Mouse (Mus musculus) gastrocnemius, postnatal 36 days (tissue): ENCODE results near the gene Ccdc78. TPM values are rescaled to one million over a fixed set of nuclear protein-coding genes. Genes with fewer than 3 reads are reported as not detected.
"Not testable (repeated sequence)": the region's sequence is repeated elsewhere in the genome, so short reads cannot be mapped to it uniquely, and the experiment has no call there.

Source experiments
- DNase-seq, 2 experiments: peaks; one replicate each; pipeline ENCODE4 v3.0.0; 2022
- intact Hi-C: fragments of 180-260 bp; cut with DNase I; formaldehyde crosslinking; loops from one replicate; pipeline ENCODE4 v1.15.1; 2025
- total RNA-seq, 2 experiments: library from RNA; stranded (reverse); gene quantifications; 2 replicates each; pipeline ENCODE4 v1.2.3; 2021

Gene Ccdc78
- total RNA-seq, 2 experiments from 2014 or later = not detected

DNA sequence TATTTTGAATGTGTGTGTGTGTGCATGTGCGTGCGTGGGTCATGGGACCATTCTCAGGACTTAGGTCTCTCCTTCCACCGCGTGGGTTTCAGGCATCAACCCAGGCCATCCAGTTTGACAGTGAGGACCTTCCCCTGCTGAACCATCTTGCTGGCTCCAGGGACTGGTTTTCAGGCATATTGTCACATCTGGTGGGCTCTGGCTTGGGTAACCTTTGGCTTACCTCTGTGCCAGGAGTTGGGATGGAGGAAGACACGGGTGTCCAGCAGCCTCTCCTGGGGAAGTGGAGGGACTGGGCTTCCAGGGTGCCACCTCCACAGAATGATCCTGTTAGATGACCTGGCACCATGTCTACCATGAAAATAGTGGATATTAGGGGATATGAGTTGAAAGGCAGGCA is 8.4 kb upstream of the Ccdc78 start:
- intact Hi-C loops = no loop called here
- no peak for DNase-seq

DNA sequence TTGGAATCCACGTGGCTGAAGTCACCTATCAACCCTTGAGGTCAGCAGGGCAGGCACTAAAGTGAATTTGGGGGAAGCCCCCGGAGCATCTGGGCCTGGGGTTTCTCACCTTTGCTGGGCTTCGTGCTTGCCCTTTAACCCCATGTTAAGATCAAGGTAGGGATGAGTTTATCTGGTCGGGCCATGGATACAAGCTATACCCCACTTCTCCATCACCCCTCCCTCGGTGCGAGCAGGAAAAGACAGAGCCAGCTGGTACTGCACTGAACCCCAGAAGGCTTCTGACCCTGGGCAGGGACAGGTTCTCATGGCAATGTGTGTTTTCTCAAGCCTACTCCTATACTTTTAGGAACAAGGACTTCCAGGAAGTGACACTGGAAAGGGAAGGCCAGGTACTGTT is 5.0 kb upstream of the Ccdc78 start:
- DNase-seq = no peak
- intact Hi-C loops = no loop called here

DNA sequence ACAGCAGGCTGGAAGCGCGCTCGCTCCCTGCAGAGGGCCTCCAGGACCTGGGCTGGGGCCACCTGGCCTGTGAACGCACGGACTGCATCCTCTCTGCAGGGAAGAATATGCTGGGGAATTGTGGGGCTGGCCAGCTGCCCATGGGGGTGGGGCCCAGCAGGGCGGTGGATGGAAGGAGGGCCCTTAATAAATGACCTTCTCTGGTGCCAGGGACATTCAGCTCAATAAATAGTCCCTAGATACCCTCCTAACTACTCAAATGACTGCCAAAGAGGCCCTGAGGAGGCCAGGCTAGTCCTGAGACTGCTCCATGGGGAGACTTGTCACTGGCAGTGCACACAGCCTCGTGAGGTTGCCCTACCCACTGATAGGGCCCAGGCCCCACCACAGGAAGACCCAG is 3.3 kb upstream of the Ccdc78 start:
- intact Hi-C loops = no loop called here
- no peak for DNase-seq

DNA sequence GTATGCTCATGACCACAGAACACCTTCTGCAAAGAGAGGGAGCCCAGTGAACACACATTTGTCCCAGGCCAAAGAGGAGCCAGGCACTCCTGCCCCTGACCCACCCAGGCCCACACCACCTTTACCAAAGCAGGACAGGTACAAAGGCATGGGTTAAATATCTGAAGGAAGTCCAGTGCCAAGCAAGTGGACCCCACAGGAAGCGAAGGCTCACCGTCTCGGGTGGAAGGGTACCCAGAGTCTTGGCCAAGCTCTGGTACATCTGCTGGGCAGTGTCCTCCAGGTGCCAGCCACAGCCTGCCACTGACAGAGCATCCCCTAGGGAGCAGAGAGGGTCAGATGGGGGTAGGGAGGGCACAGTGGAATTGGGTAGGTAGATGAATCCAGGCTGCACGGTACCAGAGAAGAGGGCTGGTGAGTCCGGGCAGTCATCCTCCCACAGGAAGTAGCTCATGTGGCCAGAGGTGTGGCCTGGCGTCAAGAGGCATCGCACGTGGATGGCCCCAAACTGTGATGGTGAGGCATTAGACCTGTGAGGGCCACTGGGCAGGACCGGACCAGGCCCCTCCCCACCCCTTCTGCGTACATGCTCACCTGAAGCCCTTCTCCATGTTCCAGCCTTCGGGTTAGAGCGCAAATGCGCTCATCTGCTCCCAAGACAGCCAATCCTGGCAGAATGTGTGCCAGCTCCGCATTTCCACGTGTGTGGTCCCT is 2.4 kb upstream of the Ccdc78 start:
- DNase-seq = no peak
- intact Hi-C loops = no loop called here

DNA sequence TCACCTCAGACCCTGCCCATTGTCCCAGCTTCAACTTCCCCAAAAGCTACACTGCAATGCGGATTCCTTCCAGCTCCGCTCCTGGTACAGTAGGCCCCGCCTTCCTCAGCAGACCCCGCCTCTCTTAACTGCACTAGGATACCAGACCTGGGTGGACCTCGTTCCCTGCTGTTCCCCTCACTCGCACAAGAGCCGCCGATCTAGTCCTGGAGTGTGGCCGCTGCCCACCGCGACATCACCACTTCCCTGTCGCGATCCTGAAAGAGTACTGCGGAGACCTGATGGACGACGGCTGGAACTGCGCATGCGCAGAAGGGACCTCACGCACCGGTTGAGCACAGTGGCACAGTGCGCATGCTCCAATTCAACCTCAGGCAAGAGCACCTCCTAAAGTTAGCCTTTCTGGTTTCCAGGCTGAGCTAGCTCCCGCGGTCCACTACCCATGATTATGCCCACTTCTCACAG is 1.1 kb upstream of the Ccdc78 start, which contains the start of gene Haghl:
TSS of gene Haghl (minus strand) at position 393 of the 465 bp plus-strand sequence.
- peak; percentile 92 to 97 for DNase-seq
- intact Hi-C loops = no loop called here

DNA sequence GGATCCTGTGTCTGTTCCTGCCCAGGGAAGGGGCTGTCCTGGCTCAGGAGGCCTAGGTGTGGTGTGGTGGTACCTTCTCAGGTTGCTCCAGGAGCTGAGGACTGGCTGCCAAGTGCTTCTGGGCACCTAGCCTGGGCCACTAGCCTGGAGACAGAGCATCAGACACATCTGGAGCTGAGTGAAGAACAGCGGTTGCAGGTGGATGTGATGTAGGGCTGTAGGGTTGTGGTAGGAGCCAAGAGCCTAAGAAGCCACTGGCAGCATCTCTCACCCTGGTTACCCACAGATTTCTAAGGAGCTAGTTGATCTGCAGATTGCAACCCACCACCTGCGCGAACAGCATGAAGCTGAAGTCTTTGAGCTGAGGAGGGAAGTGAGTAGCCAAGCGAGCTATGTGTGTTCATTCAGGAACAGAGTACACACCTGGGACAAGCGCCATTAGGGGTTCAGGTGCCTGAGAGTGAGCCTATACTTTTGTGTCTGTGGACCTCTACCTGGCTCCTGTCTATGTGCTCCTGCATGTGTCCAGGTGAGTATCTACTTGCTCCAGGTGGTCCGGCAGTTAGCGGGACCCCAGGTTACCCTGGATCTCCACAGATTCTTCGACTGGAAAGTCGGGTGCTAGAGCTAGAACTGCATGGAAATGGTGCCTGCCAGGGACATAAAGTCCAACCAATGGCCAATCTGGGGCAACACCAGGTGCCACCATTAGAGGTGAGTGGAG is 563 bp downstream of the Ccdc78 start:
- no peak for DNase-seq
- intact Hi-C loops = no loop called here

DNA sequence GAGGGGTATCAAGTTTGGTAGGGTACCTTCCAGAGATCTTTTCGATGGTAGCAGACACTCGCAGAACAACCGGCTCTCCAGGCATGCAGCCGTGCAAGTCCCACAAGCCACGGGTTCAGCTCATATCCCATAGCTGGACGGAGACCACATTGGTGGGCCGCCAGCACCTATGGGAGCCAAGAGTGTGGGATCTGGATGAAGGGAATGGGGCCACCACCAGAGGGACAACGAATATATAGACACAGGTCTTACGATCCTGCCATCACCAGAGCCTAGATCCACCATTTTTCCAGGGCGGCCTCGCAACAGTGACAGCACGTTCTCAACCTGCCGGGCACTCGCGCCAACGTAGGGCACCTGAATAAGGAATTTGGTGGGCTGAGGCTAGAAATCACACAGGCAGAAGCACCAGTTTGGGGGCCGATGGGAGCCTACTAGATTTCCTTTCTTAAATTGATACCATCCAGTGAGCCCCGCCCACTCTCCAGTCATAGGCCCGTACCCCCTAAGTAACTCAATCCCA is 5.0 kb downstream of the Ccdc78 start:
- DNase-seq = no peak
- intact Hi-C loops = no loop called here

DNA sequence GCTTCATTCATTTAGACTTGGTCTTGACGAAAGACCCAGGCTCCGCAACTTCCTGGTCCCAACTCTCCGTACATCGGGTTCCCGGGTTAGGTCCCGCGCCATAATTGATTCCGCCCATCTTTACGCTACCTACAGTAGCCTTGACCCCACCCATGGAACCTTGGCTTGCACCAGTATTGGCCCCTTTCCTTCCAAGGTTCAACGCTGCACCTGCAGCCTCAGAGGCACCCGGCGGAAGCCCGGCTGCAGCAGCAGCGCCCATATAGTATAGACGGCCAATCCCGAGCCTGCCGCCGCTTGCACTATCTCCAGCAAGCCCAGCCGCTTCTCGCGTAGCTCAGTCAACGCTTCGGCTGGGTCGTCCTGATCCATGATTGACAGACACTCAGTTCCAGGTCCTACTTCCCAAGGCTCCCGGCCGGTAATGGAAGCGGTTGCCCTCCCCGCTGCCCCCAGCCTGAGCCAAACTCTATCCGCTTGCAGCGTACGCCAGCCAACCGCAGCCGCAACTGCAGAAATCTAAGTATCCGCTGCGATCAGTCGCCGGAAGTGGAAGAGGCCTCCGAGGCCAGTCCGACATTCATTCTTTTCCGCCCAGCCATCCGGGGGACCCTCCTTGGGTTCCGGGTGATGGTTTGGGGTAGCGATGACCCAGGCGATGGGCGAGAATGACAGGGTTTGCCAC is 5.6 kb downstream of the Ccdc78 start:
- intact Hi-C loops = no loop called here
- peak; percentile 77 to 88 for DNase-seq

DNA sequence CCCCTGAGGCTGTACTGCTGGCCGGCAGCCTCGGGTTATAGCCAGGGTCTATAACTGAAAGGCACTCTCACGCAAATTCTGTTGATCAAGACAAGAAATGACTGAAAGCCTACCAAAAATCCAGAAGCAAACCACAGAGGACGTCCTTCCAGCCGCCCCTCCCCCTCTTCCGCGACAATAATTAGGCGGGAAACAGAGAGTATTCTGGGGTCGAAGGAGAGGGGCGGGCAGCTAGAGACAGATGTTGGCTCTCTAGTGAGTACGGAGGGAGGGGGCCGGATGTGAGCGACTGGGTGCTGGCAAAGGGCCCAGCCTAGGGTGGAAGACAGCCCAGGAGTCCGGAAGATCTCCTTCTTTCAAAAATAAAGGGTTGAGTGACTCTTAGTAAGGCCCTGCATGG is 6.2 kb downstream of the Ccdc78 start, which contains the start of gene Fam173a:
TSS of gene Fam173a (minus strand) at position 287 of the 400 bp plus-strand sequence.
- intact Hi-C loops = no loop called here

DNA sequence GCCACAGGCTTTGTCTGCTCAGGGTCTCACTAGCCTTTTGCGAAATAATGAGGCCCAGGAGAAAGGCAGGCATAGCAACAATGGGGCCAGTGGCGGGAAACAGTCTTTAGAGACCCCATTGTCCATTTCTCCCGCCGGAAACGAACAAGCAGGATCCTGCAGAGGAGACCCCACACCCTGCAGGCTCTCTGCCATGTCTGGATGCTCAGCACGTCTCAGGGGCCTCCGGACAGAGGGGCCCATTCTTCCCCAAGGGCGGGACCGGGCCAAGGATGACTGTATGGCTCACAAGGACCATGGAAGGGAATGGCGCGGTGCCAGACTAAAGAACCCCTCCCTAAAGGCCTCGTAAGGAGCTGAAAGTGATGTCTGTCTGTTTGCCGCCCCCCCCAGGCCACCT is 7.8 kb downstream of the Ccdc78 start:
- no peak for DNase-seq
- intact Hi-C loops = no loop called here

More for the DNA sequence above, 6.2 kb downstream of the Ccdc78 start, which contains the start of gene Fam173a:
- peak in 1 of 2 experiments; percentile 66 for DNase-seq

DNA sequence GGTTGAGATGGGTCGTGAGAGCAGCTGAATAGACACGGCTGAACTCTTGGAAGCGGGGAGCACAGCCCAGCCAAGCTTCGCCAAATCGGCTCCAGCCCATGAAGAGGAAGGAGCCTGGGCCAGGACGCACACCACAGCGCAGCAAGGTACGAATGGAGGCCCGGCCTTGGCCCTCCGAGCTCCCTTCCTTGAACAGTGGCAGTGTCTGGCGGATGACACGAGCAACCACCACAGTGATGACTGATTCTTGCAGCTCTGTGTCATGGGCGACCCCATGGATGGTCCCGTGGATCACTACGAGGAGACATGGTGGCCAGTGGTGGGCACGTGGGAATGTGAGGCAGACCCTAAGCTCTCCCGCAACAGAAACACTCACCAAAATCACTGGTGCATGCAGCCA is 8.6 kb downstream of the Ccdc78 start:
- DNase-seq = no peak
- intact Hi-C loops = no loop called here

DNA sequence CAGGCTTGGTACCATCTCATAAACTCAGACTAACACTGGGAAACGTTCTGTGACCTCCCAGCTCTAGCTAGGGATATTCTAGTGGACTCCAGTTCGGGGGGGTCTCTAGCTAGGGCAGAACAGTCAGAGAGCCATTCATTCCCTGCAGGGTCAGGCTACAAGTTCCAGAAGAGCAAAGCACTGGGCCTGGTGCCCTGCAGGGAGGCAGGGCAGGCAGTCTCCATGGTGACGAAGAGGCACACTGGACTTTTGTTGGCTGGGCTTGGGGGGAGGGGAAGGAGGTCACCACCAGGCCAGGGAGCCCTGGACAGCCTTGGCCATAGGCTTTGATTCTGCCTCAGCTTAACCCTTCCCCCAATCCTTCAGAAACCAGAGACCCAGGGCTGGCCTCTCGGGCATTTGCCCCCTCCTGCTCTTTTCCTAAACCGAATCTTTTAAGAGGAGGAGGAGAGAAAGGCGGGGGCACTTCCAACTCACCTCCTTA is 9.3 kb downstream of the Ccdc78 start, which contains the start of gene AC134908.4:
TSS of gene AC134908.4 (minus strand) at position 51 of the 484 bp plus-strand sequence.
- intact Hi-C loops = loop anchor here (2.0 kb wide), 1 partner anchor 21 kb away; no protein-coding TSS in a partner anchor
- DNase-seq = no peak

DNA sequence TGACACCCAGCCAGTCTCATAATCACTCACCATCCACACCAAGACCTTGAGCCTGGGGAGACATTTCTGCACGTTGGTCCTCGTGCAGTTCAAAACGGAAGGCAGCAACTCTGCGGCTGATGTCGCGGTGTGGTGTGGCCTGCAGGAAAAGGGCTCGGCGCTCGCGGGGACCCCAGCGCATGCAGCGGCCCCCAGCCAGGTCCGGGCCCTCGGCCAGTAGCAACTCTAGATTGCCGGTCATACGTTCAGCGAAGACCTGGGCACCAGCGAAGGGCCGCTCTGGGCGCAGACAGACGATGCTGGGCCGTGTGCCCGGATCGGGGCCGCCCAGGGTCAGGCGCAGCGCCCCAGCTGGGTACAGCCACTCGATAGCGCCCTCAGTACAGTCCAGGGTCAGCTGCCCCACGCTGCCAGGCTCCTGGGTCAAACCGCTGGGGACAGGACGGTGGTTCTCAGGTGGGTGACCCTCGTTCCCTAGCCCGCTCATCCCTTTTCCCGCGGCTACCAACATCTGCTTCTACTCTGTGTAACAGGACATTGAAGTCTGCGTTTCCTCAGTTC is 9.9 kb downstream of the Ccdc78 start:
- intact Hi-C loops = loop anchor here (2.0 kb wide), 1 partner anchor 21 kb away; no protein-coding TSS in a partner anchor
- peak; percentile 50 to 56 for DNase-seq

DNA sequence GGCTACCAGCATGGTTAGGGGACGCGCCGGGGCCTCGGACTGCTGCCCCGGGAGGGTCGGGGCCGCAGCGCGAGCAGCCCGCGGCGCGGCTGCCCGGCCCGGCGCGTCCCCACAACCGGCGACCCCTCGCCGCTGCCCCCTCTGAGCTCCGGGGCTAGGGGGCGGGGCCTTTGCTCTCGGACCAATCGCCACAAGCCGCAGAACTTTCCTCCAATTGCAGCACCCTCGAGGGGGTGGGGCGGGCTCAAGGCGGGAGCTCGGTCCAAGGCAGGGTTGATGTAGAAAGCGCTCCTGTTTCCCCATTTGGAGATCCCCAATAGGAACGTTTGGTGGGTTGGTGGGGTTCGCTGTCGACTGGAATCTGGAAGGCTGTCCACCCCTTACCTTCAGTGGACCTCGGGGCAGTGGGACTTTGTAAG is 10.6 kb downstream of the Ccdc78 start, which contains the start of gene Metrn:
TSS of gene Metrn (minus strand) at position 186 of the 419 bp plus-strand sequence.
- intact Hi-C loops = loop anchor here (2.0 kb wide), 1 partner anchor 22 kb away; no protein-coding TSS in a partner anchor
- peak; percentile 76 to 86 for DNase-seq

DNA sequence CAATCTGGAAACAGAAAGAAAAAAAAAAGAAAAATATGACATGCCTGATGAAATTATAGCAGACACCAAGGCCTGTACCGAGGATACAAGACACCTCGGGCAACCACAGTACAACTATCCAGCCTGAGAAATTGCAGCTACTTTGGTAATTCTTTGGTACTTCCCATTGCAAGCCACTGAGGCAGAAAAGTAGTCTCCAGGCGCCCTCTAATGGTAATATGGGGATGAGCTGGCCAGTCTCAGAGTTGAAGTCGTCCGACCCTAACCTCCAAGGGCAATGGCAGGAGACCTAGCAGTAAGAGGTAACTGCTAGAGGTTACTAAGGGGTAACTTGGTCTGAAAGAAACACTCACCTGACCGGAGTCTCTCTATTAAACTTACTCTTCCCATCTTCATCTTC is 14.6 kb downstream of the Ccdc78 start:
- DNase-seq = peak in 1 of 2 experiments; percentile 49

DNA sequence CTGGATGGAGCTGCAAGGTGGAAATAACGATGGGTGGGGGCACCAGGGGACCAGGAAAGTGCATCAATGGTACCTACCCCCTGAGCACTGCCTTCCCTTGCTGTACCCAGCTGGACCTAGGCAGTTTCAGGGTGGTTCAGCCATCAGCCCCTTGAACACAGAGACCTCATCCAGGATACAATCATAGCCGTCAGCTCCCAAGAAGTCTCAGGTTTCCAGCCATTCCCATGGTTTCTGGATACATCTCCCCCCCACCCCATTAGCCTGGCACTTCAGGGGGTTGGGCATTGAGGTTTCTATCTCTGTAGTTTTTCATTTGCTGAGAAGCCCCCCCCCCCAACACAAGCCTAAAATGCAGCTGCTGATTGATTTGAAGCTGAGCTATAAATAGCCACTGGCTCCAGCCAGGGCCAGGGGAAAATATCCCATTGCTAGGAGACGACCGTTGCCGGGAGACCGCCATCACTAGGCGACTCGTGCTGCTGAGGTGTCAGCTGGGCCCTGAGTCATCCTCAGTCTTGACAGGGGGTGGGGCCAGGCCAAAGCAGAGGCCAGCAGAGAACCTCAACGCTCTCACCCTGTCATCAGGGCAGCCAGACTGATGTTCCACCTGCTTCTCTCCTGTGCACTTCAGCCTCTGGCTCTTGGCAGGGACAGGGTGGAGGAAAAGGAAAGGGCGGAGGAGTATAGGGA is 16.6 kb downstream of the Ccdc78 start:
- intact Hi-C loops = loop anchor here (5.0 kb wide), 1 partner anchor 71 kb away; no protein-coding TSS in a partner anchor
- no peak for DNase-seq

More for the DNA sequence above, 14.6 kb downstream of the Ccdc78 start:
- intact Hi-C loops = loop anchor here (1.0 to 5.0 kb wide), 2 partner anchors 28 to 69 kb away; partner anchors contain the start of gene Narfl

DNA sequence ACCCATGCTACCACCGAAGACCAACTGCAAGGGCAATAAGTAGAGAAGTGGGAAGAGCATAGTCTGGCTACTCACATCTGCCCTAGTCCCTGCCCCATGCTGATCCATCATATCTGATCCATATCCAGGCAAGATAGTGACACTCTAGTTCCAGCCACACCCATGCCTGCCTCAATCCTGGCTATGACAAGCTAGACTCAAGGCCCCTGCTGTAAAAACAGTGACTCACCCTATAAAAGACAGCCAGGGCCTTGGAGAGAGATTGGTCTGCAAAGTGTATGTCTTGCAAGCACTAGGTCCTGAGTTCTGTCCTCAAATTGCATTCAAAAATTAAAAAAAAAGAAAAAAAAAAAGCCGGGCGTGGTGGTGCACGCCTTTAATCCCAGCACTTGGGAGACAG is 20.1 kb downstream of the Ccdc78 start:
- DNase-seq = no peak
- intact Hi-C loops = no loop called here

DNA sequence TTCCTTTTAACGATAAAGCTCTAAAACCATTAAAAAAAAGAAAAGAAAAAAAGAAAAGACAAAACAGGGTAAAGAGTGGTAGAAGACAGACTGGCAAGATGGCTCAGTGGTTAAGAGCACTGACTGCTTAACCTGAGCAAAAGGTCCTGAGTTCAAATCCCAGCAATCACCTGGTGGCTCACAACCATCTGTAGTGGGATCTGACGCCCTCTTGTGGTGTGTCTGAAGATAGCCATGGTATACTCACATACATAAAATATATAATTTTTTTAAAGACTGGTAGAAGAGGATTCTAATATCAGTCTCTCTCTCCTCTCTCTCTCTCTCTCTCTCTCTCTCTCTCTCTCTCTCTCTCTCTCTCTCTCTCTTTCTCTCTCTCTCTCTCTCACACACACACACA is 21.1 kb downstream of the Ccdc78 start:
- DNase-seq, intact Hi-C loops: not testable (repeated sequence)

DNA sequence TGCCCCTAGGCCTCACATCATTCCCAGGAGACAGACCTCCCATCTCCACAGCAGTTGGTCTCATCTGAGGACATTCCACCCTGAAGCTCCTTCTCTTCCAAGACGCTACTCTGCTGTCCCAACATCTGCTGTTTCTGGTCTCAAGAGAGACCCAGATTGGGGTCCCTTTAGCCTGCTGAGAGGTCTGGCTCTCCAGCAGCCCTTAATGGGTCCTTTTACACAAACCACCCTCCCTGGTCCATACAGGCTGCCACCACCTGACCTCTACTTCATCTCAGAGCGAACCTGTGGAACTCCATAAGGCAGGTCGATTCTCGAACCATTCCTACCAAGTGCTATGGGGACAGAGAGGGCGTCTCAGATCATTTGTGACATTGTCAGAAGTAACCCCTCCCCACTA is 21.6 kb downstream of the Ccdc78 start:
- intact Hi-C loops = no loop called here
- no peak for DNase-seq
